ENCODE assay signal across 9 mouse cellular contexts in genomic region chr11:77790286-77790685, GRCm38 (mm10). TPM values are rescaled to one million over a fixed set of nuclear protein-coding genes. Genes with fewer than 3 reads are reported as not detected.
DNase-seq lines count a peak whose midpoint lies in the region; ATAC-seq lines count a peak whose summit lies in the region.
"Had no signal": no experiment of that assay in that cellular context is flagged by ENCODE, and none has a peak within 500 bp of the region (broad histone marks: within the 10 kb centered on the region; RNA-seq: fewer than 3 reads in every experiment).

No protein-coding gene starts in this region.

- H3K27ac ChIP-seq in midbrain, embryonic 10.5 days (replicated peaks), result peak overlapping the region; percentile 62
- no peak overlapping the region for H3K27ac ChIP-seq in midbrain, embryonic 11.5 days (ENCODE audit: low read depth, low read length)
- peak overlapping the region; percentile 81 to 89 for H3K27ac ChIP-seq in heart, embryonic 14.5 days (replicated peaks in 1 of 2; ENCODE audit: control insufficient read depth in 1 of 2, insufficient read depth in 1 of 2, low read depth in 2 of 2, low read length in 2 of 2)
- peak overlapping the region; percentile 93 for H3K27ac ChIP-seq in liver, embryonic 12.5 days

- no peak overlapping the region for H3K4me3 ChIP-seq in midbrain, embryonic 10.5 days
- no peak overlapping the region for H3K4me3 ChIP-seq in midbrain, embryonic 11.5 days (ENCODE audit: low read depth, low read length)
- no peak overlapping the region for H3K4me3 ChIP-seq in heart, embryonic 14.5 days (ENCODE audit: control insufficient read depth in 1 of 2, insufficient read depth in 1 of 2, low read depth in 1 of 2, low read length in 2 of 2)
- 0 out of 2 replicates have a peak overlapping the region, but pooled peaks have one; percentile 13 for H3K4me3 ChIP-seq in liver, embryonic 12.5 days

- peaks cover 11% of the 10 kb centered on the region; the same call in 1 of the 2 replicates for H3K36me3 ChIP-seq in midbrain, embryonic 10.5 days
- H3K36me3 ChIP-seq in midbrain, embryonic 11.5 days (ENCODE audit: control insufficient read depth, insufficient read depth, low read length), result no peaks in the 10 kb centered on the region
- H3K36me3 ChIP-seq in heart, embryonic 14.5 days (ENCODE audit: control insufficient read depth, insufficient read depth, low read length), result no peaks in the 10 kb centered on the region
- peaks cover 11% of the 10 kb centered on the region; the same call in 1 of the 2 replicates for H3K36me3 ChIP-seq in liver, embryonic 12.5 days

- no peak for ATAC-seq in midbrain, embryonic 11.5 days (ENCODE audit: low FRiP score)
- ATAC-seq in heart, embryonic 14.5 days (ENCODE audit: insufficient number of reproducible peaks, insufficient read depth, low FRiP score, low read depth), result no peak
- ATAC-seq in liver, embryonic 12.5 days, result no peak
- ATAC-seq in granulocyte monocyte progenitor cell, adult 5-6 weeks (replicated peaks; ENCODE audit: poor library complexity, severe bottlenecking), result no peak

- no peak for DNase-seq in midbrain, embryonic 10.5 days (ENCODE audit: low spot score)
- DNase-seq in midbrain, embryonic 11.5 days (ENCODE audit: low spot score, missing footprints), result no peak
- peak; percentile 62 for DNase-seq in thymus, postnatal 25 days
- no peak for DNase-seq in gastrocnemius, postnatal 36 days

- WGBS in midbrain, embryonic 10.5 days, result 58% methylated on average over 9 of the region's 9 CpGs
- 57% methylated on average over 9 of the region's 9 CpGs for WGBS in midbrain, embryonic 11.5 days
- WGBS in heart, embryonic 14.5 days, result 16% methylated on average over 9 of the region's 9 CpGs
- WGBS in liver, embryonic 12.5 days (ENCODE audit: insufficient replicate concordance), result 23% methylated on average over 9 of the region's 9 CpGs

- no peaks in the 10 kb centered on the region for H3K27me3 ChIP-seq in midbrain, embryonic 10.5 days (ENCODE audit: low read depth, poor library complexity, severe bottlenecking)
- H3K27me3 ChIP-seq in midbrain, embryonic 11.5 days (ENCODE audit: control insufficient read depth, insufficient read depth, low read length), result no peaks in the 10 kb centered on the region
- H3K27me3 ChIP-seq in heart, embryonic 14.5 days (ENCODE audit: control insufficient read depth, insufficient read depth, low read length), result no peaks in the 10 kb centered on the region
- H3K27me3 ChIP-seq in liver, embryonic 12.5 days (replicated peaks), result no peaks in the 10 kb centered on the region

- H3K9me3 ChIP-seq in midbrain, embryonic 10.5 days (replicated peaks), result no peaks in the 10 kb centered on the region
- H3K9me3 ChIP-seq in midbrain, embryonic 11.5 days (ENCODE audit: control insufficient read depth, low read length), result no peaks in the 10 kb centered on the region
- H3K9me3 ChIP-seq in heart, embryonic 14.5 days (ENCODE audit: control insufficient read depth, low read length), result no peaks in the 10 kb centered on the region
- no peaks in the 10 kb centered on the region for H3K9me3 ChIP-seq in liver, embryonic 12.5 days (replicated peaks)

- intact Hi-C loops in gastrocnemius, postnatal 36 days (cut with DNase I), result loop anchor here (2.0 kb wide), 1 partner anchor 49 kb away; no protein-coding TSS in a partner anchor

- H3K4me1 ChIP-seq in midbrain, embryonic 10.5 days, result peaks cover 52% of the 10 kb centered on the region
- peaks cover 22% of the 10 kb centered on the region for H3K4me1 ChIP-seq in midbrain, embryonic 11.5 days (ENCODE audit: control insufficient read depth, insufficient read depth, low read length)
- peaks cover 37 to 53% of the 10 kb centered on the region in 2 experiments for H3K4me1 ChIP-seq in heart, embryonic 14.5 days (ENCODE audit: control insufficient read depth in 2 of 2, insufficient read depth in 2 of 2, low read length in 2 of 2)
- peaks cover 86% of the 10 kb centered on the region for H3K4me1 ChIP-seq in liver, embryonic 12.5 days

- no peak overlapping the region for H3K9ac ChIP-seq in midbrain, embryonic 11.5 days (ENCODE audit: low read length)
- peak overlapping the region; percentile 62 for H3K9ac ChIP-seq in heart, embryonic 14.5 days (ENCODE audit: low read length)
- peak overlapping the region; percentile 67 for H3K9ac ChIP-seq in liver, embryonic 12.5 days

- H3K4me2 ChIP-seq in midbrain, embryonic 11.5 days, result no peak overlapping the region
- peak overlapping the region; percentile 37; the same call in 1 of the 2 replicates for H3K4me2 ChIP-seq in heart, embryonic 14.5 days (ENCODE audit: low read length)
- peak overlapping the region; percentile 75 for H3K4me2 ChIP-seq in liver, embryonic 12.5 days

RNA-seq across cellular contexts. Expression of gene Gm10277, which starts 2.7 kb away (rescaled TPM):
- polyA plus RNA-seq in midbrain, embryonic 10.5 days (2016; fragmentation: Nextera tagmentation; extraction: Ambion mirVana), result 1.4 and 1.5 TPM in 2 replicates
- polyA plus RNA-seq in midbrain, embryonic 11.5 days (2014; fragmentation: Nextera tagmentation; extraction: Ambion mirVana), result 0.65 and 0.79 TPM in 2 replicates
- 0.84 and 1.1 TPM in 2 replicates for polyA plus RNA-seq in heart, embryonic 14.5 days (2014; fragmentation: Nextera tagmentation; extraction: Ambion mirVana)
- 1.2 and 1.6 TPM in 2 replicates for polyA plus RNA-seq in liver, embryonic 12.5 days (2016; fragmentation: Nextera tagmentation; extraction: Ambion mirVana)
- total RNA-seq in gastrocnemius, postnatal 36 days (2021), result not detected
- total RNA-seq in granulocyte monocyte progenitor cell, adult 5-6 weeks (2014; fragmentation: Nextera tagmentation), result not detected in 2 replicates
- total RNA-seq in granulocyte monocyte progenitor cell, adult 5-6 weeks (2017), result 1.0 TPM in 1 of 2 replicates, not detected in the other
- total RNA-seq: heart, adult 18-20 months had no signal
- polyA plus RNA-seq: small intestine, adult 2 months had no signal

RNA-seq across cellular contexts. Expression of gene Myo18a, which starts 27.2 kb away (rescaled TPM):
- polyA plus RNA-seq in midbrain, embryonic 10.5 days (2016; fragmentation: Nextera tagmentation; extraction: Ambion mirVana), result 24.6 and 38.7 TPM in 2 replicates
- 22.6 and 23.8 TPM in 2 replicates for polyA plus RNA-seq in midbrain, embryonic 11.5 days (2014; fragmentation: Nextera tagmentation; extraction: Ambion mirVana)
- 114 and 115 TPM in 2 replicates for polyA plus RNA-seq in heart, embryonic 14.5 days (2014; fragmentation: Nextera tagmentation; extraction: Ambion mirVana)
- 28.8 and 30.3 TPM in 2 replicates for polyA plus RNA-seq in liver, embryonic 12.5 days (2016; fragmentation: Nextera tagmentation; extraction: Ambion mirVana)
- 100 to 1,000 TPM; 331 to 334 TPM for total RNA-seq in gastrocnemius, postnatal 36 days (2021)
- total RNA-seq in granulocyte monocyte progenitor cell, adult 5-6 weeks (2014; fragmentation: Nextera tagmentation), result 31.9 and 49.3 TPM in 2 replicates
- 62.6 and 66.5 TPM in 2 replicates for total RNA-seq in granulocyte monocyte progenitor cell, adult 5-6 weeks (2017)
